Mouse (Mus musculus) ES-Bruce4 (cell line): ENCODE results near the gene Shroom2. TPM values are rescaled to one million over a fixed set of nuclear protein-coding genes. Genes with fewer than 3 reads are reported as not detected.

Source experiments
- H3K27ac ChIP-seq: 2 replicates; pipeline ENCODE4 v1.5.1; 2012; ENCODE audit warnings: low read length, inconsistent platforms; ENCODE audit not compliant: insufficient read depth
- H3K27me3 ChIP-seq: 2 replicates; pipeline ENCODE4 v1.6.1; 2012; ENCODE audit warnings: mild to moderate bottlenecking, low read length, inconsistent platforms; ENCODE audit not compliant: control insufficient read depth, poor library complexity, insufficient read depth, severe bottlenecking
- H3K36me3 ChIP-seq: 2 replicates; pipeline ENCODE4 v1.6.1; 2012; ENCODE audit warnings: inconsistent platforms, mild to moderate bottlenecking, low read length, moderate library complexity; ENCODE audit not compliant: control insufficient read depth, poor library complexity, insufficient read depth, severe bottlenecking
- H3K4me1 ChIP-seq: one replicate; pipeline ENCODE4 v1.8.1; 2011; ENCODE audit warnings: low read length; ENCODE audit not compliant: control insufficient read depth, insufficient read depth
- H3K4me3 ChIP-seq: 2 replicates; pipeline ENCODE4 v1.5.1; 2011; ENCODE audit warnings: low read depth, mild to moderate bottlenecking, low read length
- H3K9ac ChIP-seq: 2 replicates; pipeline ENCODE4 v1.6.1; 2012; ENCODE audit warnings: low read depth, mild to moderate bottlenecking, inconsistent platforms; ENCODE audit not compliant: poor library complexity, severe bottlenecking
- H3K9me3 ChIP-seq: replicated peaks from 2 replicates; pipeline ENCODE4 v1.6.1; 2012; ENCODE audit warnings: mild to moderate bottlenecking, low read length, inconsistent platforms; ENCODE audit not compliant: control insufficient read depth, poor library complexity, insufficient read depth, severe bottlenecking
- CTCF ChIP-seq: IDR thresholded peaks from one replicate; pipeline ENCODE4 v1.8.1; 2011; ENCODE audit warnings: low read depth, low read length
- EP300 ChIP-seq: IDR thresholded peaks from 2 replicates; pipeline ENCODE4 v1.6.1; 2011; ENCODE audit warnings: low read depth, low read length; ENCODE audit not compliant: insufficient read depth
- POLR2A ChIP-seq: IDR thresholded peaks from one replicate; pipeline ENCODE4 v1.8.1; 2011; ENCODE audit warnings: low read length; ENCODE audit not compliant: insufficient read depth
- polyA plus RNA-seq: library from polyadenylated mRNA; stranded (reverse); fragments of >200 nt; gene quantifications from 2 replicates; pipeline ENCODE4 v1.2.4, GENCODE M21; 2011; ENCODE audit warnings: low read depth; ENCODE audit not compliant: missing spikeins, insufficient read depth, insufficient read length

The Shroom2 gene
- polyA plus RNA-seq = 35.6 and 36.3 TPM in 2 replicates

DNA sequence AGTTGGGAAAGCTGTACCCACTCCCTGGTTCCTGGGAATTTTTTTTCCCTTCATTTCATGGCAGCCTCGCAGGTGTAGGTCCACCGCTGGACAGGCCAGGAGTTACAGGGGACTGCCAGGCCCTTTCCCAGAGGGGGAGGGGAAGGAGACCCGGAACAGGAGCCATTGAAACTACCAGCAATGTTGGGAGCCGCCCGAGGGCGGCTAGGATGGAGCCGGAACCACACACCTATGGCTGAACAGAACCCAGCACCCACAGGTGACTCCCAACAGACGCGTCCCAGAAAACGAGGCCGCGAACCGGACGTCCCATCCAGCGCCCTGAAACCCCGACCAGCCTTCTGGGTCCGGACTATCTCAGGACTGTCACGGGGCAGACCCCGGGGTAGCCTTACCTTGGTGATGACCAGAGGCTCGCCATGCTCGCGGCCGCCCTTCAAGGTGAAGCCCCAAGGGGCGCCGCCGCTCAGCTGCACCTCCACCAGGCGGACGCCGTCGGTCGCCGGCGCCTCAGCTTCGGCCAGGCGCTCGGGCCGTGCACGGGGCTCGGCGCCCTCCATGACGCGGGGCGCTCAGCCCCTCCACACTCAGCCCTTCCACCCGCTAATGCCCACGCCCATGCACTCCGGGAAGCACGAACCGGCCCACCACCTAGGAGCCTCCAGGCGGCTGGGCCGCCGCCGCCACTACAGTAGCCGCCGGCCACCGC is at the start of gene Shroom2:
Gene Shroom2, minus strand, starts transcription at position 575 of the 709 bp plus-strand sequence.
- H3K9me3 ChIP-seq = no peaks in the 10 kb centered on the region
- H3K9ac ChIP-seq = peak within 1 kb of the TSS; percentile 83
- peak within 1 kb of the TSS; percentile 82 for H3K27ac ChIP-seq
- no peaks in the 10 kb centered on the region for H3K27me3 ChIP-seq
- no peak for TF ChIP-seq EP300
- no peak for TF ChIP-seq CTCF
- no peak for TF ChIP-seq POLR2A
- H3K4me1 ChIP-seq = no peaks in the 10 kb centered on the region
- peak within 1 kb of the TSS; percentile 84 for H3K4me3 ChIP-seq
- no peaks in the 10 kb centered on the region for H3K36me3 ChIP-seq

DNA sequence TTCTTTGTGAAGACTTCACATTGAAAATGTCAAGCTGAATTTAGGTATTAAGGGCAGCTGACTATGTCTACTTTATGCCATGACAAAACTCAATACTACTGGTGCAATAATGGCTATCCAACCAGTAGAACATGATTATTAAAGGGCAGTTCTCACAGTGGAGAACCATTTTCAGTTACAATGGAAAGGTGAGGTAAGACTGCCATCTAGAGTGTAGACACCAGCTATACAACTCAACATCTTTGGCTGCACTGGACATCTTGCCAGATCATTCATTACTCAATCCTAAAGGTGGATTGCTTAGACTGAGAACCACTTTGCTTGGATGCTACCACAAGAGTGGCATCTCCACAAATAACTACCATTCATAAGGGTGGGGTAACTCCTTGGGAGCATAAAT is 49.7 kb upstream of the Shroom2 start:
- TF ChIP-seq EP300 (no peak), POLR2A (no peak), CTCF (no peak)
- H3K27me3 ChIP-seq = no peaks in the 10 kb centered on the region
- H3K4me3 ChIP-seq = no peak overlapping the region
- no peaks in the 10 kb centered on the region for H3K36me3 ChIP-seq
- H3K9me3 ChIP-seq = no peaks in the 10 kb centered on the region
- no peaks in the 10 kb centered on the region for H3K4me1 ChIP-seq
- H3K27ac ChIP-seq = no peak overlapping the region
- H3K9ac ChIP-seq = no peak overlapping the region

DNA sequence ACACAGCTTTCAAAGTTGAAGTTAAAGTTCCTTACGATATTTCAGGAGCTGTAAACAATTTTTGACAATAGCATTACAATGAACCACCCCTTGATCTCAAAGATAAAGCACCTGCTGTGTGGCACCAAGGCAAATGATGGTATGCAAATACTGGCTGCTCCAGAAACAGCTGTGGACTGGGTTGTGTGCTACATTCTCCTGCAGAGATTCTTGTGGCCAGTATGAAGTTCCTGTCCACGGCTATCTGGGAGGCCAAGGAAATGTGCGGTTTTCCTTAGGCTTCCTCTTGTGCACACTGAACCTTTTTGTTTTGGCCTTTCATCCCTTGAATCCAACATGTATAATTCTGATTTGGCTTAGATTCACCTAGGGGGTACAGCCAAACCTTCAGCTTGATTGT is 44.1 kb upstream of the Shroom2 start:
- Histone ChIP-seq H3K4me3 (no peak overlapping the region), H3K36me3 (no peaks in the 10 kb centered on the region), H3K4me1 (no peaks in the 10 kb centered on the region), H3K9ac (no peak overlapping the region), H3K9me3 (no peaks in the 10 kb centered on the region), H3K27ac (no peak overlapping the region), H3K27me3 (no peaks in the 10 kb centered on the region)
- TF ChIP-seq EP300 (no peak), CTCF (no peak), POLR2A (no peak)

DNA sequence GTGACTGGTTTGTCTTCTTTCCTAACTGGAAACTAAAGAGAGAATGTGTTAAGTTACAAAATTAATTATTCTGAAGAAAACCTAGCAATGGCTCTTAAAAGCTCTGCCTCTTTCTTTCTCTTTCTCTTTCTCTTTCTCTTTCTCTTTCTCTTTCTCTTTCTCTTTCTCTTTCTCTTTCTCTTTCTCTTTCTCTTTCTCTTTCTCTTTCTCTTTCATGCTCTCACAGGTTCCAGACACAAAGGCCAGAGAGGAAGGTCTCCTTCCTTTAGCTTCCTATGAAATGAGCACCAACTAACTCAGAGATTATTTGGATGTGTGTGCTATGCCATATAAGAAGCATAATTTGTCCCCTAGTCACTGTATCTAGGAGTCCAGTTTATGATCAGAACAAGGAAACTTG is 36.1 kb upstream of the Shroom2 start:
- H3K27ac ChIP-seq = no peak overlapping the region
- no peaks in the 10 kb centered on the region for H3K27me3 ChIP-seq
- H3K4me3 ChIP-seq = no peak overlapping the region
- TF ChIP-seq CTCF (no peak), POLR2A (no peak), EP300 (no peak)
- no peaks in the 10 kb centered on the region for H3K9me3 ChIP-seq
- no peaks in the 10 kb centered on the region for H3K36me3 ChIP-seq
- H3K4me1 ChIP-seq = no peaks in the 10 kb centered on the region
- no peak overlapping the region for H3K9ac ChIP-seq

DNA sequence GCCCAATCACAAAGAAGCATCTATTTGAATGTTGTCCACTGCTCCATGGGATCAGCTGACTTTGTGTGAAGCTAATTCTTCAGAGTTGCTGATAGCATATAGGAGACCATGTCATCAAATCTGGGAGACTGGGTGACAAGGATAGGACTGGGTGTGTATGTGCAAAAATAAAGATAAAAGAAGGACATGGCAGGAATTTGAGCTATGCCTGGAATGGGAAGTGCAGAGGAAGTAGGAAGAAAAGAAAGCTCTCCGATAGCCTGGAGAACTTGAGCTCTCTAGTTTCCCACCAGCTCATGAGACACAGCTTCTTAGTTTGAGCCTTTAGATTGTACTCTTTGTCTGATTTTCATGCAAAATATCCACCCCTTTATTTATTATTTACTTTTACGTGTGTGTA is 19.3 kb upstream of the Shroom2 start:
- Histone ChIP-seq H3K27ac (no peak overlapping the region), H3K4me1 (no peaks in the 10 kb centered on the region), H3K36me3 (no peaks in the 10 kb centered on the region), H3K4me3 (no peak overlapping the region), H3K9ac (no peak overlapping the region), H3K27me3 (no peaks in the 10 kb centered on the region), H3K9me3 (no peaks in the 10 kb centered on the region)
- TF ChIP-seq CTCF = no peak
- no peak for TF ChIP-seq POLR2A
- no peak for TF ChIP-seq EP300

DNA sequence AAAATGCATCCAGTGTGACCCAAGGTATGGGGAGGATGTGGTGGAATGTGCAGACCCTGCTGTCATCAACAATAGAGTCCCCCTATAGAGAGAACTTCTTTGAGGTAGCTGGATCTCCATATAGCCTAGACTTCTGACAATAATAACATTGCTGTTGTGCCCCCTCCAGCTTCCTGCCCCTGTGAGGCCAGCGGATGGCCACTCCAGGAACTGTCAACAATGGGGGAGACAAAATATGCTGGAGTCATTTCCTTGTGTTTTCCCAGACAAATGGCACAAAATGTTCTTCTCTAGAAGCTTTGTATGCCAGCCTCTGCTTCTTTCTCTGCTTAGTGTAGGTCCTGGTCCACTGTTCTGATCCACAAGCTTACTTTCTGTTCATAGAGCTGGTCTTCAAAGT is 18.9 kb upstream of the Shroom2 start:
- H3K27me3 ChIP-seq = no peaks in the 10 kb centered on the region
- TF ChIP-seq CTCF = no peak
- TF ChIP-seq POLR2A = no peak
- TF ChIP-seq EP300 = no peak
- H3K4me3 ChIP-seq = no peak overlapping the region
- no peaks in the 10 kb centered on the region for H3K9me3 ChIP-seq
- no peak overlapping the region for H3K27ac ChIP-seq
- H3K4me1 ChIP-seq = no peaks in the 10 kb centered on the region
- H3K36me3 ChIP-seq = no peaks in the 10 kb centered on the region
- no peak overlapping the region for H3K9ac ChIP-seq
